Mouse (Mus musculus): ENCODE data around the gene Thoc6. TPM values are rescaled to one million over a fixed set of nuclear protein-coding genes. Genes with fewer than 3 reads are reported as not detected.

Thoc6 gene
- polyA plus RNA-seq, 1 experiment from 2014 or later: 58.1 TPM

DNA sequence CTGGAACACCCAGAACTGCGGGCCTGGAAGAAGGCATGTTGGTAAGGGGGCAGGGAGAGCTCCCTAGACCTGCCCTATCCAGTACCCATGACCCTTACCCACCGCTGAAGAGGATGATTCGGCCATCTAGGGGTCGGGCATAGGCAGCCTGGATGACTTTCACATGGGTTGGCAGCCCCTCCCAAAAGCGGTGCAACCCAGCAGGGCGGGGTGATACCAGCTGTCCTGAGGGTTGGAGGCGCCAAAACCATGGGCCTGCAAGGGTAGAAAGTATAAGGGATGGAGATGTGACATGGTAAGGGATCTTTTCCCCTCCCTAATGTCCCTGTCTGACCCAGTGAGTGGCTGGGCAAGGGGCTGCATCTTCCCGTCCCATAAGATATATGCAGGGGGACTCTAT, 42.4 kb downstream of the Thoc6 start:
- ATAC-seq (ENCODE audit: insufficient number of reproducible peaks, low FRiP score, low TSS enrichment, low read depth): no peak

DNA sequence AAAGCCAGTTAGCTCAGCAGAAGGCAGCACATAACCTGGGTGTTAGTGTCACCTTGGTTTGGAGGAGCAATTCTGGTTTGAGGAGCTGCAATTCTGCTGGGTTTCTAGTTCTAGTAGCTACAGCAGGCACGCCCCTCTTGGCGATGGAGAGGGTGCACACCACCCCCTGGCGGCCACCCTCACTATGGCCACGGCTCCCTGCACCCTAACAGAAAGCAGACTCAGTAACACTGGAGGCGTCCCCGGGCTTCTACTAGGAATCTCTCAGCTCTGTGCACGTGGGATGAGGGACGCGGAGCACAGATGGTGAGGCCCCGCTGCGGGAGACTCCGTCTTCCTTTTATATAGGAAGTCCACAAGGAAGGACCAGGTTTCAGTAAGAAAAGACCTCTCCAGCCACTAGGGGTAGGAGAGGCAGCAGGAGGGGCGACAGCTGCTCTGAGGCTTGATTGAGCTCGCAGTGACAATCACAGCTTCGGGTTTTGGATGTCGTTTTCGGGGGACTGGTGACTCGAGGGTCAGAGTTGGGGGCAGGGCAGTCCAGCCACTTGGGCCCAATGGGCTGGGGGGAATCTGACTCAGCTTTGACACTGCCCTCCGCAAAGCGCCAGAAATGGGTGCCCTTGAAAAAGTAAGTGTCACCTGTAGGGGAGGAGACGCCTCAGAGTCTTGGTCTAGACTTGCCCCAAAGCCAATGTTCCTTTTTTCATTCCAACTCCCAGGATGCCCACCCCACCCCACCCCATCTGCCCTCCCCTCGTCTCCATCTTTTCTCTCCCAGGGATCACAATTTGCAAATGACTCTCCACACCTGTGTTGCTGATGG, 43.3 kb downstream of the Thoc6 start:
- WGBS: 17% methylated on average over 22 of the region's 22 CpGs
- H3K4me2 ChIP-seq (ENCODE audit: low read depth, severe bottlenecking): peak overlapping the region; percentile 33
- no peak overlapping the region for H3K4me3 ChIP-seq (ENCODE audit: low read depth, low read length)
- no peaks in the 10 kb centered on the region for H3K36me3 ChIP-seq (ENCODE audit: control insufficient read depth, insufficient read depth, low read length)
- H3K4me1 ChIP-seq (ENCODE audit: control insufficient read depth, insufficient read depth, low read length): no peaks in the 10 kb centered on the region; the same call in 1 of the 2 replicates
- no peak overlapping the region for H3K9ac ChIP-seq (ENCODE audit: low read length)
- H3K27ac ChIP-seq (replicated peaks; ENCODE audit: low read depth, low read length): no peak overlapping the region
- no peaks in the 10 kb centered on the region for H3K27me3 ChIP-seq (ENCODE audit: control insufficient read depth, insufficient read depth, low read length)
- H3K9me3 ChIP-seq (ENCODE audit: control insufficient read depth, low read length): no peaks in the 10 kb centered on the region
- DNase-seq (ENCODE audit: low spot score) (peak; percentile 86), ATAC-seq (ENCODE audit: insufficient number of reproducible peaks, low FRiP score, low TSS enrichment, low read depth) (peak; percentile 83)

More for the DNA sequence above, 42.4 kb downstream of the Thoc6 start:
- no peak overlapping the region for H3K4me3 ChIP-seq (ENCODE audit: low read depth, low read length)
- H3K9me3 ChIP-seq (ENCODE audit: control insufficient read depth, low read length): no peaks in the 10 kb centered on the region
- no peaks in the 10 kb centered on the region; the same call in 1 of the 2 replicates for H3K4me1 ChIP-seq (ENCODE audit: control insufficient read depth, insufficient read depth, low read length)
- H3K9ac ChIP-seq (ENCODE audit: low read length): no peak overlapping the region
- no peak for DNase-seq (ENCODE audit: low spot score)
- 77% methylated on average over 8 of the region's 8 CpGs for WGBS
- H3K36me3 ChIP-seq (ENCODE audit: control insufficient read depth, insufficient read depth, low read length): no peaks in the 10 kb centered on the region
- H3K27me3 ChIP-seq (ENCODE audit: control insufficient read depth, insufficient read depth, low read length): no peaks in the 10 kb centered on the region
- no peak overlapping the region for H3K27ac ChIP-seq (replicated peaks; ENCODE audit: low read depth, low read length)
- no peak overlapping the region for H3K4me2 ChIP-seq (ENCODE audit: low read depth, severe bottlenecking)

DNA sequence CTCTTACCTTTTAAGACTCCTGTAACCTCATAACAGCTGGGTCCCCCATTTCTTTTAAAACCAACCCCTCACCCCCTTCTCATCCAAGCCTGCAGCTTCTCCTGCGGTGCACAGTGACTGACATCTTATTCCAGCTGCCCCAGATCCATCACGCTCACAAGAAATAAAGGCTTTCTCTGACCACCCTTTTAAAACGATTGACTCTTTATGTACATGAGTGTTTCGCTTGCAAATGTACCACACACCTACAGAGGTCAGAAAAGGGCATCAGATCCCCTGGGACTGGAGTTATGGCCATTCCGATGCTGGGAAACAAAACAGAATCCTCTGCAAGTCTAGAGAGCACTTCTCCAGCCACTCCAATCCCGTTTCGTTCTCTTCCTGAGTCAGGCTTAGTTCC, 45.9 kb downstream of the Thoc6 start:
- Histone ChIP-seq H3K9ac (ENCODE audit: low read length) (no peak overlapping the region), H3K27me3 (ENCODE audit: control insufficient read depth, insufficient read depth, low read length) (no peaks in the 10 kb centered on the region), H3K4me2 (ENCODE audit: low read depth, severe bottlenecking) (no peak overlapping the region), H3K9me3 (ENCODE audit: control insufficient read depth, low read length) (no peaks in the 10 kb centered on the region), H3K27ac (replicated peaks; ENCODE audit: low read depth, low read length) (no peak overlapping the region), H3K36me3 (ENCODE audit: control insufficient read depth, insufficient read depth, low read length) (no peaks in the 10 kb centered on the region), H3K4me1 (ENCODE audit: control insufficient read depth, insufficient read depth, low read length) (no peaks in the 10 kb centered on the region; the same call in 1 of the 2 replicates), H3K4me3 (ENCODE audit: low read depth, low read length) (no peak overlapping the region)
- no peak for DNase-seq (ENCODE audit: low spot score)
- ATAC-seq (ENCODE audit: insufficient number of reproducible peaks, low FRiP score, low TSS enrichment, low read depth): no peak
- WGBS: 42% methylated on average over 7 of the region's 7 CpGs

DNA sequence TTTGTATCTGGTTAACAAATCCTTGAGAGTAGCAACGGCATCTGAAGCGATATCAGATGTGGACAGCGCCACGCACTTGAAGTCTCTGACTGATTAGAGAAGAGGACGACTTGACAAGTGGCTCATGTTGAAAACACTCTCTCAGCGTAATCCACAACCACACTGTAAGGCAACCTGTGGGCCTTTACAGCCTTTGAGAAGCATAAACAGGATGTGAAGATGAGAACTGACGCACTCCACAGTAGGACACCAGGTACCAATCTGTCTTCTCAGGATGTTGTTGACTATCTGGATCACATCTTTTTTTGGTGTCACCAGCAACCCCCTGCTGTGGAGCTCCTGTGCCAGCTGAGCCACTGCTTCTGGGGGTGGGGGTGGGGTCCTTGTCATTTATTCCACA, 53.3 kb downstream of the Thoc6 start:
- H3K4me2 ChIP-seq (ENCODE audit: low read depth, severe bottlenecking): no peak overlapping the region
- no peak for DNase-seq (ENCODE audit: low spot score)
- H3K27me3 ChIP-seq (ENCODE audit: control insufficient read depth, insufficient read depth, low read length): peaks cover 4% of the 10 kb centered on the region; the same call in 1 of the 2 replicates
- 77% methylated on average over 7 of the region's 7 CpGs for WGBS
- no peak overlapping the region for H3K27ac ChIP-seq (replicated peaks; ENCODE audit: low read depth, low read length)
- no peaks in the 10 kb centered on the region for H3K9me3 ChIP-seq (ENCODE audit: control insufficient read depth, low read length)
- no peak overlapping the region for H3K9ac ChIP-seq (ENCODE audit: low read length)
- ATAC-seq (ENCODE audit: insufficient number of reproducible peaks, low FRiP score, low TSS enrichment, low read depth): no peak
- no peaks in the 10 kb centered on the region for H3K4me1 ChIP-seq (ENCODE audit: control insufficient read depth, insufficient read depth, low read length)
- H3K36me3 ChIP-seq (ENCODE audit: control insufficient read depth, insufficient read depth, low read length): no peaks in the 10 kb centered on the region
- no peak overlapping the region for H3K4me3 ChIP-seq (ENCODE audit: low read depth, low read length)

Other genes with a start within 250 kb of the Thoc6 start
- gene Vmn2r117, start 194.2 kb downstream of the Thoc6 start, polyA plus RNA-seq (2014; fragmentation: Nextera tagmentation; extraction: Ambion mirVana): not detected in 2 replicates
- gene Zfp213, start 109.6 kb downstream of the Thoc6 start, polyA plus RNA-seq (2014; fragmentation: Nextera tagmentation; extraction: Ambion mirVana): 24.4 and 25.6 TPM in 2 replicates
- 20.5 and 22.7 TPM in 2 replicates for gene Zfp13, start 74.4 kb downstream of the Thoc6 start, polyA plus RNA-seq (2014; fragmentation: Nextera tagmentation; extraction: Ambion mirVana)
- gene Zscan10, start 73.0 kb downstream of the Thoc6 start, polyA plus RNA-seq (2014; fragmentation: Nextera tagmentation; extraction: Ambion mirVana): 0.24 and 0.80 TPM in 2 replicates
- 0.45 and 0.63 TPM in 2 replicates for gene Mmp25, start 28.6 kb downstream of the Thoc6 start, polyA plus RNA-seq (2014; fragmentation: Nextera tagmentation; extraction: Ambion mirVana)
- gene Bicdl2, start 13.4 kb downstream of the Thoc6 start, polyA plus RNA-seq (2014; fragmentation: Nextera tagmentation; extraction: Ambion mirVana): 0.91 and 1.3 TPM in 2 replicates
- gene Hcfc1r1, start 286 bp downstream of the Thoc6 start, polyA plus RNA-seq (2014; fragmentation: Nextera tagmentation; extraction: Ambion mirVana): 45.5 and 53.0 TPM in 2 replicates
- gene Tnfrsf12a, start 3.6 kb upstream of the Thoc6 start, polyA plus RNA-seq (2014; fragmentation: Nextera tagmentation; extraction: Ambion mirVana): 4.3 and 5.0 TPM in 2 replicates
- 21.3 and 23.3 TPM in 2 replicates for gene Cldn6, start 5.4 kb upstream of the Thoc6 start, polyA plus RNA-seq (2014; fragmentation: Nextera tagmentation; extraction: Ambion mirVana)
- 7.4 and 7.6 TPM in 2 replicates for gene Cldn9, start 10.1 kb upstream of the Thoc6 start, polyA plus RNA-seq (2014; fragmentation: Nextera tagmentation; extraction: Ambion mirVana)
- gene 1520401A03Rik, start 48.9 kb upstream of the Thoc6 start, polyA plus RNA-seq (2014; fragmentation: Nextera tagmentation; extraction: Ambion mirVana): 0.09 and 0.13 TPM in 2 replicates
- 47.8 and 51.6 TPM in 2 replicates for gene Pkmyt1, start 52.5 kb upstream of the Thoc6 start, polyA plus RNA-seq (2014; fragmentation: Nextera tagmentation; extraction: Ambion mirVana)
- 7.4 and 7.7 TPM in 2 replicates for gene Paqr4, start 67.0 kb upstream of the Thoc6 start, polyA plus RNA-seq (2014; fragmentation: Nextera tagmentation; extraction: Ambion mirVana)
- 14.8 and 16.2 TPM in 2 replicates for gene Kremen2, start 72.0 kb upstream of the Thoc6 start, polyA plus RNA-seq (2014; fragmentation: Nextera tagmentation; extraction: Ambion mirVana)
- gene Flywch1, start 97.7 kb upstream of the Thoc6 start, polyA plus RNA-seq (2014; fragmentation: Nextera tagmentation; extraction: Ambion mirVana): 125 and 129 TPM in 2 replicates
- 51.4 and 55.7 TPM in 2 replicates for gene Flywch2, start 112.2 kb upstream of the Thoc6 start, polyA plus RNA-seq (2014; fragmentation: Nextera tagmentation; extraction: Ambion mirVana)
- 508 and 532 TPM in 2 replicates for gene Srrm2, start 116.7 kb upstream of the Thoc6 start, polyA plus RNA-seq (2014; fragmentation: Nextera tagmentation; extraction: Ambion mirVana)
- gene Elob, start 155.3 kb upstream of the Thoc6 start, polyA plus RNA-seq (2014; fragmentation: Nextera tagmentation; extraction: Ambion mirVana): 1,135 and 1,167 TPM in 2 replicates
- not detected in 2 replicates for gene Prss33, start 162.2 kb upstream of the Thoc6 start, polyA plus RNA-seq (2014; fragmentation: Nextera tagmentation; extraction: Ambion mirVana)
- not detected in 2 replicates for gene Prss32, start 170.0 kb upstream of the Thoc6 start, polyA plus RNA-seq (2014; fragmentation: Nextera tagmentation; extraction: Ambion mirVana)
- gene Prss41, start 170.3 kb upstream of the Thoc6 start, polyA plus RNA-seq (2014; fragmentation: Nextera tagmentation; extraction: Ambion mirVana): 2.5 and 2.6 TPM in 2 replicates
- gene Prss21, start 194.2 kb upstream of the Thoc6 start, polyA plus RNA-seq (2014; fragmentation: Nextera tagmentation; extraction: Ambion mirVana): not detected in 2 replicates
- gene Dcpp1, start 207.0 kb upstream of the Thoc6 start, polyA plus RNA-seq (2014; fragmentation: Nextera tagmentation; extraction: Ambion mirVana): not detected in 2 replicates
- not detected in 2 replicates for gene Dcpp2, start 207.0 kb upstream of the Thoc6 start, polyA plus RNA-seq (2014; fragmentation: Nextera tagmentation; extraction: Ambion mirVana)
- not detected in 2 replicates for gene Dcpp3, start 243.6 kb upstream of the Thoc6 start, polyA plus RNA-seq (2014; fragmentation: Nextera tagmentation; extraction: Ambion mirVana)

All from limb, embryonic 11.5 days (tissue).